Mouse (Mus musculus): ENCODE measurements at regions not wholly inside any gene's neighbourhood (a gene's known extent, or its start where the extent isn't known, plus 50 kb on each side); places are given as distances from the start of the nearest gene placed in this dataset.

DNA sequence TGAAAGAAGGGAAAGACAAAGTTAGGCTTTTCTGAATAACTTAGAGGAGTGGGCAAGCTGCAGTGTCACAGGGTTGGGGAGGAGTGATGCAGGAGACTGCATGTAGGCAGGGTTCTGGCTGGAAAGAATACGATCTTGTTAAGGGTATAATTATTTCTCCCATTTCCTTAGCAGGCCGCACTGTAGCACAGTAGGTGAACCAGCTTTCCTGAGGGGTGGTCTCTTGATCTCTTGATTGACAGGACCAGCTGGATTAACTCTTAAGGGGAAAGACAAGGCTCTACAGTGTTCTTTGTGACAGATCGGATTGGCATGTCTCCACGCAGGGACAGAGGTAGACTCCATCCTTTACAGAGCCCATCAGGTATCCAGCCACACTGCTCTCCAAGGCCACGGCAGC is 54.5 kb upstream of the Meis1 start:
- no peak for TF ChIP-seq POLR2A (IDR thresholded peaks at IDR 0.05; ENCODE audit: extremely low read depth, insufficient read depth, low read length)
- no peak for TF ChIP-seq CTCF (IDR thresholded peaks at IDR 0.05; ENCODE audit: extremely low read depth, insufficient read depth, low read length)
- no peak overlapping the region for H3K27ac ChIP-seq (ENCODE audit: insufficient read depth, low read length)
- no peaks in the 10 kb centered on the region for H3K4me1 ChIP-seq (ENCODE audit: control insufficient read depth, insufficient read depth, low read length)
- H3K4me3 ChIP-seq (ENCODE audit: insufficient read depth, low read length) = no peak overlapping the region

DNA sequence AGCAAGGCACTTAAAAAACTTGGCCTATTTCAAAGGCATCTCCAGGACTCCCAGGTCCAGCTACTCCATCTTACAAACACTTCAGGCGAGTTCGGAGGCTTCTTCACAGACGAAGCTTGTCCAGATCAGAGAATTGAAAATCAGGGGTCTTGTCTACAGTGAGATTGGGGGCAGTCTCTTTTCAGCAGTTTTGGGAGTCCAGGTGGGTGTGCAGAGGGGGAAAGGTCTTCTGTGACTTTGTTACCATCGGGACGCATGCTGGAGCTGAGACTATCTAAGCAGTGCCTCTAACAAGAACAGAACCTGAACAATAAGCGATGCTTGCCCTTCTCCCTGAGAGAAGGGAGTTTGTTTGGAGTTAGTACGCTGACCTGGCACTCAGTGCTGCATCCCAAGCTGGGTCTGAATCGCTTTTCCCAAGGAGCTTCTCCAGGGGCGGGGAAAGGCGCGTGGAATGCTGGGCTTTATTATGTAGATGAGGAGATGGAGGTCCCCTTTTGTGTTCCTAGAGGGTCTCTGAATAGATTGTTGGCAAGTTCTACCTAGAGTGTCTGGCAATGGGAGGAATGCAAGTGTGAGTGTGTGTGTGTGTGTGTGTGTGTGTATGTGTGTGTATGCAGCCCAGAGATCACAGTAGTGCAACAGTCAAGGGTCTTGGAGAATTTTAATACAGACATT is 55.2 kb upstream of the Meis1 start:
- TF ChIP-seq CTCF (IDR thresholded peaks at IDR 0.05; ENCODE audit: extremely low read depth, insufficient read depth, low read length) (no peak), POLR2A (IDR thresholded peaks at IDR 0.05; ENCODE audit: extremely low read depth, insufficient read depth, low read length) (no peak)
- H3K4me1 ChIP-seq (ENCODE audit: control insufficient read depth, insufficient read depth, low read length) = no peaks in the 10 kb centered on the region
- no peak overlapping the region for H3K27ac ChIP-seq (ENCODE audit: insufficient read depth, low read length)
- no peak overlapping the region for H3K4me3 ChIP-seq (ENCODE audit: insufficient read depth, low read length)

DNA sequence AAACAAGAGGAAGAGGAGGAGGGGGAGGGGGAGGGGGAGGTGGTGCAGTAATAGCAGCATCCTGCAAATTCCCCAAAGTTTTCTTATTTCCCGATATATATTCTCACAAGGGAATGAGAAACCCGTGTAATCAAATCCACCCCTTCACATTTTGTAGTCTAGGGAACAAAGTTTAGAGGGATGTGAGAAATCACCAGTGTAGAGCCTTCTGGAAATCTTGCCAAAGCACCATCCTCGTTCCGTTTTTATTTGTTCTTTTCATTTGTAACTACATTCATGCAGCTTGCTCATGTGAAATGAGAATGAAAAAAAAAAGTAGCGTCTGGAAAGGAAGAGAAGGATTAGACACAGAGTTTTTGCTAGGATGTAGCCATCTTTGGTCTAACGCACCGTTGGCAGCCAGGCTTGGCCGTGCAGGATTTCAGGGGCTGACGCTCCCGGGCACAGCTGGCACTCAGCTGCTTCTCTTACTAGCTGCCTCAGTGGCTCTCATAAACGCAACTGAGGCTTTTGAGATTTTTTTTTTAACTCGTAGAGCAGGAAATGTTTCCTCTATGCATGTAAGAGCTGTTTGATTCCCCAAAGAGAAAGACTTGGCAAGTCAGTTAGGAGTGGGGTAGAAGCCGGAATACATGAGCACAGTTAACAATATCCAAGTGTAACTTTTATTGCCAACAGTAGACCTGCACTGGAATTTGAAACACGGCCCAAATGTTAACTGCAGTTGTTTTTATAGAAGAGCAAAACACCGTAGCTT is 72.5 kb upstream of the Meis1 start:
- H3K27ac ChIP-seq (ENCODE audit: insufficient read depth, low read length) = no peak overlapping the region
- H3K4me3 ChIP-seq (ENCODE audit: insufficient read depth, low read length) = no peak overlapping the region
- TF ChIP-seq CTCF (IDR thresholded peaks at IDR 0.05; ENCODE audit: extremely low read depth, insufficient read depth, low read length) = no peak
- TF ChIP-seq POLR2A (IDR thresholded peaks at IDR 0.05; ENCODE audit: extremely low read depth, insufficient read depth, low read length) = no peak
- H3K4me1 ChIP-seq (ENCODE audit: control insufficient read depth, insufficient read depth, low read length) = no peaks in the 10 kb centered on the region

- Histone ChIP-seq H3K4me3 (ENCODE audit: insufficient read depth, low read length) (no peak overlapping the region), H3K4me1 (ENCODE audit: control insufficient read depth, insufficient read depth, low read length) (no peaks in the 10 kb centered on the region), H3K27ac (ENCODE audit: insufficient read depth, low read length) (no peak overlapping the region)
- TF ChIP-seq POLR2A (IDR thresholded peaks at IDR 0.05; ENCODE audit: extremely low read depth, insufficient read depth, low read length) (no peak), CTCF (IDR thresholded peaks at IDR 0.05; ENCODE audit: extremely low read depth, insufficient read depth, low read length) (no peak)
Observed at GRCm38 (mm10) chr11:19092967-19093745, 74.4 kb upstream of the Meis1 start.

DNA sequence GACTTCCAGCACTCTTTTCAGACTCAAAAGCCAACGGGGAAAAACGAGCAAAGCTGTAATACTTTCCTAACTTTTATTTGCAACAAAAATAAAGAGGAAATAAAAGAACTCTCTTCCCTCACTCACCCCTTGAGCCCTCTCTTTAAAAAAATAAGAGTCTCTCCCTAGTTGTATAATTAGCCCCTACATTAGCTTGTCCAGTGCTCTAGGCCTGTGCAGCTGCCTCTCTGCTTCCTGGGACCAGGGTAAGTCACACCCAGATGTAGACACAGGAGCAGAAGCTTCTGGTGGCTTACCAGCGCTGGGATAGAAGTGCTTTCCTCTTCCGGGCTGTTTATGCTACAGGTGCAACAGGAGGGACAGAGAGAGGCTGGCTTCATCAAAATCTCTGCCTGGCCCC is 75.0 kb upstream of the Meis1 start:
- TF ChIP-seq CTCF (IDR thresholded peaks at IDR 0.05; ENCODE audit: extremely low read depth, insufficient read depth, low read length) (no peak), POLR2A (IDR thresholded peaks at IDR 0.05; ENCODE audit: extremely low read depth, insufficient read depth, low read length) (no peak)
- no peaks in the 10 kb centered on the region for H3K4me1 ChIP-seq (ENCODE audit: control insufficient read depth, insufficient read depth, low read length)
- H3K27ac ChIP-seq (ENCODE audit: insufficient read depth, low read length) = no peak overlapping the region
- no peak overlapping the region for H3K4me3 ChIP-seq (ENCODE audit: insufficient read depth, low read length)

- Histone ChIP-seq H3K4me3 (ENCODE audit: insufficient read depth, low read length) (no peak overlapping the region), H3K4me1 (ENCODE audit: control insufficient read depth, insufficient read depth, low read length) (no peaks in the 10 kb centered on the region), H3K27ac (ENCODE audit: insufficient read depth, low read length) (no peak overlapping the region)
- no peak for TF ChIP-seq CTCF (IDR thresholded peaks at IDR 0.05; ENCODE audit: extremely low read depth, insufficient read depth, low read length)
- no peak for TF ChIP-seq POLR2A (IDR thresholded peaks at IDR 0.05; ENCODE audit: extremely low read depth, insufficient read depth, low read length)
Observed at GRCm38 (mm10) chr11:19094183-19094582, 75.4 kb upstream of the Meis1 start.

GRCm38 (mm10) chr11:19102981-19103568 is 84.3 kb upstream of the Meis1 start:
- no peak overlapping the region for H3K4me3 ChIP-seq (ENCODE audit: insufficient read depth, low read length)
- no peaks in the 10 kb centered on the region for H3K4me1 ChIP-seq (ENCODE audit: control insufficient read depth, insufficient read depth, low read length)
- H3K27ac ChIP-seq (ENCODE audit: insufficient read depth, low read length) = no peak overlapping the region
- TF ChIP-seq POLR2A (IDR thresholded peaks at IDR 0.05; ENCODE audit: extremely low read depth, insufficient read depth, low read length) (no peak), CTCF (IDR thresholded peaks at IDR 0.05; ENCODE audit: extremely low read depth, insufficient read depth, low read length) (no peak)

GRCm38 (mm10) chr11:19107180-19107579 is 88.4 kb upstream of the Meis1 start:
- TF ChIP-seq CTCF (IDR thresholded peaks at IDR 0.05; ENCODE audit: extremely low read depth, insufficient read depth, low read length) (no peak), POLR2A (IDR thresholded peaks at IDR 0.05; ENCODE audit: extremely low read depth, insufficient read depth, low read length) (no peak)
- H3K27ac ChIP-seq (ENCODE audit: insufficient read depth, low read length) = no peak overlapping the region

DNA sequence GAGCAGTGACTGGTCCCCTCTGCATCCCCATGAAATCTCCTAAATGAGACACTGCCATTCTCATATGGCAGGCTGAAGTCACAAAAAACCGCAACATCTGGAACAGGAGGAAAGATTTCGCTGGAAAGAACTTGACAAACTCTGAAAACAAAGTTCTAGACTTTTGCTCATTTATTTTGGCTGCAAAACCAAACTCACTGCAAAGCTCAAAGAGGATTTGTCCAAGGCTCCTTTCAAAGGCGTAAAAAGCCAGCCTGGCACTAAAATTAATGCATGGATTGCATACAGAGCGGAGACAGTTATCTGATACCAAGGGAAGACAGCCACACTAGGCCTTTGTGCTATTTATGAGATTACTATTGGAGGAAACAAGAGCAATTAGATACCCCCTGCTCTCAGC is 90.3 kb upstream of the Meis1 start:
- TF ChIP-seq CTCF (IDR thresholded peaks at IDR 0.05; ENCODE audit: extremely low read depth, insufficient read depth, low read length) = no peak
- TF ChIP-seq POLR2A (IDR thresholded peaks at IDR 0.05; ENCODE audit: extremely low read depth, insufficient read depth, low read length) = no peak
- H3K27ac ChIP-seq (ENCODE audit: insufficient read depth, low read length) = no peak overlapping the region
- H3K4me1 ChIP-seq (ENCODE audit: control insufficient read depth, insufficient read depth, low read length) = no peaks in the 10 kb centered on the region
- no peak overlapping the region for H3K4me3 ChIP-seq (ENCODE audit: insufficient read depth, low read length)

More at GRCm38 (mm10) chr11:19107180-19107579, 88.4 kb upstream of the Meis1 start:
- no peak overlapping the region for H3K4me3 ChIP-seq (ENCODE audit: insufficient read depth, low read length)
- no peaks in the 10 kb centered on the region for H3K4me1 ChIP-seq (ENCODE audit: control insufficient read depth, insufficient read depth, low read length)

Data from cortical plate, adult 2 months (tissue).